Mouse (Mus musculus) neural tube, embryonic 11.5 days (tissue): ENCODE data around the gene Ccp110. TPM values are rescaled to one million over a fixed set of nuclear protein-coding genes. Genes with fewer than 3 reads are reported as not detected.
A peak's percentile ranks its signal among the peaks of the same experiment; 100 is the strongest.

ENCODE experiments used
- ATAC-seq: fragments of 200-750 bp; cut with Nextera tagmentation; 2 replicates; pipeline ENCODE4 v1.8.0; 2017; ENCODE audit warnings: moderate number of reproducible peaks, mild to moderate bottlenecking, moderate TSS enrichment, moderate library complexity; ENCODE audit not compliant: insufficient read depth, low FRiP score, low TSS enrichment
- DNase-seq: peaks from one replicate; pipeline ENCODE4 v3.0.0-alpha.2; 2015; ENCODE audit warnings: low spot score
- H3K27ac ChIP-seq: fragments of 300-500 bp; sonication (generic); 2 replicates; pipeline ENCODE4 v1.5.1; 2014; ENCODE audit warnings: low read depth, mild to moderate bottlenecking, low read length
- H3K27me3 ChIP-seq: fragments of 300-500 bp; sonication (generic); 2 replicates; pipeline ENCODE4 v1.6.1; 2014; ENCODE audit warnings: mild to moderate bottlenecking, low read length, mixed read lengths; ENCODE audit not compliant: control insufficient read depth, insufficient read depth
- H3K36me3 ChIP-seq: fragments of 300-500 bp; sonication (generic); 2 replicates; pipeline ENCODE4 v1.6.1; 2014; ENCODE audit warnings: mild to moderate bottlenecking, low read length, moderate library complexity, mixed read lengths; ENCODE audit not compliant: control insufficient read depth, insufficient read depth
- H3K4me1 ChIP-seq: fragments of 300-500 bp; sonication (generic); 2 replicates; pipeline ENCODE4 v1.6.1; 2014; ENCODE audit warnings: low read length, mixed read lengths; ENCODE audit not compliant: control insufficient read depth, insufficient read depth
- H3K4me2 ChIP-seq: fragments of 300-500 bp; sonication (generic); 2 replicates; pipeline ENCODE4 v1.6.1; 2014; ENCODE audit warnings: low read depth, mild to moderate bottlenecking, moderate library complexity
- H3K4me3 ChIP-seq: fragments of 300-500 bp; sonication (generic); 2 replicates; pipeline ENCODE4 v1.5.1; 2014; ENCODE audit warnings: low read depth, low read length
- H3K9ac ChIP-seq: fragments of 300-500 bp; sonication (generic); 2 replicates; pipeline ENCODE4 v1.6.1; 2014; ENCODE audit warnings: mild to moderate bottlenecking, low read length
- H3K9me3 ChIP-seq: fragments of 300-500 bp; sonication (generic); 2 replicates; pipeline ENCODE4 v1.6.1; 2016; ENCODE audit warnings: low read length; ENCODE audit not compliant: control insufficient read depth
- WGBS: fragments of 180-500 bp; shearing (Covaris S2); extraction: QIAGEN DNeasy Blood & Tissue Kit; methylation state at CpG from one replicate; pipeline ENCODE4 v1.1.7; 2014; 5-methylcytosine and 5-hydroxymethylcytosine counted together
- polyA plus RNA-seq: library from polyadenylated mRNA; unstranded; fragments of >200 nt; fragmentation: Nextera tagmentation; extraction: Ambion mirVana; gene quantifications from 2 replicates; pipeline ENCODE4 v1.2.1, GENCODE M21; 2014

Ccp110 gene
- polyA plus RNA-seq, 1 experiment from 2014 or later = 22.1 TPM

DNA sequence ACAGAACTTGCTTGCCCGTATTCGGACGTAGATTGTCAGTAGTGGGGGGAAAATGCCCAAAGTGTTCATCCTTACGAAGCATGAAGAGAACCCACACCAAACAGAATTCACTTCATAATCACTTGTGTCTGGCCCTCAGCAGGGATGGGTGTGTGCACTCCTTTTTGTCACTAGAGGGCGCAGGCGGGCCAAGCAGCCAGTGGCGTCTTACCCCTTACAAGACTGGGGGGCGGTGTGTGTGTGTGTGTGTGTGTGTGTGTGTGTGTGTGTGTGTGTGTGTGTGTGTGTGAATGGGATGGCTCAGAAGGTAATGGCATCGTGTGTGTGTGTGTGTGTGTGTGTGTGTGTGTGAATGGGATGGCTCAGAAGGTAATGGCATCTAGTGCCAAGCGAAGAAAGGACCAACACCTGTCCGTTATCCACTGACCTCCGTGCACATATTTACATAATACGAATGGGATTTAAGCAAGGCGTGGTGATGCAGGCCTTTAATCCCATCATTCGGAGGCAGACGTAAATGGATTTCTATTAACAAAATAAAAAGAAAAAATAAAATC is 27.7 kb downstream of the Ccp110 start, which contains the start of gene Vps35l:
TSS of gene Vps35l (plus strand) at position 252 of the 557 bp plus-strand sequence.
- Histone ChIP-seq H3K4me2 (peak within 1 kb of the TSS; percentile 73), H3K4me1 (no peaks in the 10 kb centered on the region; the same call in 1 of the 2 replicates), H3K4me3 (peak within 1 kb of the TSS; percentile 72), H3K27ac (0 out of 2 replicates have a peak within 1 kb of the TSS, but pooled peaks have one; percentile 60), H3K9me3 (no peaks in the 10 kb centered on the region), H3K36me3 (peaks cover 5% of the 10 kb centered on the region; the same call in 1 of the 2 replicates), H3K9ac (peak within 1 kb of the TSS; percentile 63), H3K27me3 (no peaks in the 10 kb centered on the region)
- 2% methylated on average over 16 of the region's 16 CpGs for WGBS
- DNase-seq (peak; percentile 85), ATAC-seq (peak; percentile 87)

- 3% methylated on average over 41 of the region's 41 CpGs for WGBS
- peaks cover 5% of the 10 kb centered on the region; the same call in 1 of the 2 replicates for H3K36me3 ChIP-seq
- ATAC-seq (peak; percentile 93), DNase-seq (peak; percentile 98)
- H3K4me3 ChIP-seq = peak overlapping the region; percentile 72
- peak overlapping the region; percentile 63 for H3K9ac ChIP-seq
- H3K9me3 ChIP-seq = no peaks in the 10 kb centered on the region
- H3K27ac ChIP-seq = 0 out of 2 replicates have a peak overlapping the region, but pooled peaks have one; percentile 60
- H3K4me2 ChIP-seq = peak overlapping the region; percentile 73
- H3K4me1 ChIP-seq = no peaks in the 10 kb centered on the region; the same call in 1 of the 2 replicates
- no peaks in the 10 kb centered on the region for H3K27me3 ChIP-seq
Observed at GRCm38 (mm10) chr7:118740532-118741338, 28.4 kb downstream of the Ccp110 start.

GRCm38 (mm10) chr7:118742278-118742677 is 29.9 kb downstream of the Ccp110 start:
- DNase-seq (no peak), ATAC-seq (no peak)
- Histone ChIP-seq H3K36me3 (peaks cover 5% of the 10 kb centered on the region), H3K4me2 (no peak overlapping the region), H3K27me3 (no peaks in the 10 kb centered on the region), H3K4me1 (no peaks in the 10 kb centered on the region; the same call in 1 of the 2 replicates), H3K4me3 (no peak overlapping the region), H3K9me3 (no peaks in the 10 kb centered on the region), H3K9ac (no peak overlapping the region), H3K27ac (no peak overlapping the region)
- 83% methylated on average over 6 of the region's 6 CpGs for WGBS

- H3K9ac ChIP-seq = no peak overlapping the region
- no peak overlapping the region for H3K27ac ChIP-seq
- H3K9me3 ChIP-seq = no peaks in the 10 kb centered on the region
- DNase-seq = no peak
- no peak overlapping the region for H3K4me2 ChIP-seq
- peaks cover 10% of the 10 kb centered on the region for H3K36me3 ChIP-seq
- no peaks in the 10 kb centered on the region; the same call in 1 of the 2 replicates for H3K4me1 ChIP-seq
- 86% methylated on average over 5 of the region's 5 CpGs for WGBS
- no peak overlapping the region for H3K4me3 ChIP-seq
- no peak for ATAC-seq
- no peaks in the 10 kb centered on the region for H3K27me3 ChIP-seq
Observed at GRCm38 (mm10) chr7:118744766-118745165, 32.4 kb downstream of the Ccp110 start.

DNA sequence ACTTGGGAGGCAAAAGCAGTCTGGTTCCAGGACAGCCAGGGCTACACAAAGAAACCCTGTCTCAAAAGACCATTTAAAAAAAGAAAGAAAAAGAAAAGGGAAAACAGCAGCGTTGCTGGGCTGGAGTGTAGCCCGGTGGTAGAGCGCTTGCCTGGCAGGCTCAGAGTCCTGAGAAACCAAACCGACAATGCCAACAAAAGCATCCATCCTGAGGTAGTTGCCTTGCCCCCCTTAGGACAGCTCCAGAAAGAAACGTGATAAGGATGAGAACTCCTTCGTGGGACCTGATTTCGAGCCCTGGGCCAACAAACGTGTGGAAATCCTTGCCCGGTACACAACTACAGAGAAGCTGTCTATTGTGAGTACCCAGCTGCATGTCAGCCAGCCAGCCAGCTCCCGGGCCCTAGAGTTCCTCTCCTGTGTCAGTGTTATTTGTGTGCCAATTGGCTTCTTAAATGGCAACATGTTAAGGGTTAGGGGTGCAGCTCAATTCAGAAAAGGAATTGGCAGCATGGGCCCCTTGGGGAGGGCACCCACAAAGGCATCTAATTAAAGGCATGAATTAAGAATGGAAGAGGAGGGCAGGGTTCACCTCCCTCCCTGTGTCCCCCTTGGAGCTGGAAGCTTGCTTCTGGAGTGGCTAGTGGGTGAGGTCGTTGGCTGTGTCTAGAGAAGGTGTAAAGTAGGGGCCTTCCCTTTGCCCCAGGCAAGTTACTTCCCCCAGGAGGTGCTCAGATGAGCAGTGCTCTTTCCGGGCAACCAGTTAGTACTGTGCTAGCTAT is 35.7 kb downstream of the Ccp110 start:
- Histone ChIP-seq H3K4me2 (no peak overlapping the region), H3K9ac (no peak overlapping the region), H3K36me3 (peaks cover 14% of the 10 kb centered on the region), H3K4me1 (no peaks in the 10 kb centered on the region), H3K4me3 (no peak overlapping the region), H3K27ac (no peak overlapping the region), H3K9me3 (no peaks in the 10 kb centered on the region), H3K27me3 (no peaks in the 10 kb centered on the region)
- DNase-seq = no peak
- ATAC-seq = no peak
- WGBS = 92% methylated on average over 12 of the region's 12 CpGs

DNA sequence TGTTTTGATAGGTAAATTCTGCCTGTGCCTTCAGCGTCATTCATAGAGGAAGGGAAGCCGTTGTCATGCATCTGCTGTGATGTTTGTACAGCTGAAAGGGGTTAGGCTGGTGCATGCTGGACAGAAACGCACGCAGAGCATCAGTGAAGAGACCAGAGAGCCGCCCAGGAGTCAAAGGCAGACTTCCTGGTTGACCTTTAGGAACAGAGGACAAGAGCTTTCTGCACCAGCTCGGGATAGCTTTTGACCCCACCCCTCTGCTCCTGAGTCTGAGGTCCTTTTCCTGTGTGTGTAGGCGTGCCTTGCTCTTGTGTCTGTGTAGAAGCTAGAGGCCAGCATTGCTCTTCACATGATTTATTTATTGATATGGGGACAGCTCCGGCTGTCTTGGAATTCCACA is 37.4 kb downstream of the Ccp110 start:
- H3K27me3 ChIP-seq = no peaks in the 10 kb centered on the region
- H3K4me2 ChIP-seq = no peak overlapping the region
- no peak for DNase-seq
- no peaks in the 10 kb centered on the region for H3K9me3 ChIP-seq
- no peaks in the 10 kb centered on the region for H3K4me1 ChIP-seq
- H3K4me3 ChIP-seq = no peak overlapping the region
- H3K9ac ChIP-seq = no peak overlapping the region
- WGBS = 68% methylated on average over 8 of the region's 8 CpGs
- peaks cover 16% of the 10 kb centered on the region for H3K36me3 ChIP-seq
- ATAC-seq = no peak
- H3K27ac ChIP-seq = no peak overlapping the region

DNA sequence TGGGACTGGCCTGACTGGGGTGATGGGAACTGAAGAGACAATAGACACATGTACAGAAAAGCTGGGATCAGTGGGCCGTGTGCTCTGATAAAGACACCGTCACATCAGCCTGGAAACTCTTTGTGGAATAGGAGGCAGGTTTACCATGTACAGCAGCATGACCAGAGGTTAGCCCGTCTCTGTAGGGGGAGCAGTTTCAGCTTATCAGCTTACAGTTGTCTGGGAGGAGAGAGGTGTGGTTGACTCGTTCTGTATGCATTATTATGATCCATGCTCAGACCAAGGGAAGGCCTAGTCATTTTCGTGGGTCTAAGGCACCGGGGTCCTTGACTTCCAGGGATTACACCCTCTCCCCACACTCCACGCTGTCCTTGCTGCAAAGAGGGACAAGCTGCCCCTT is 39.3 kb downstream of the Ccp110 start:
- Histone ChIP-seq H3K4me1 (no peaks in the 10 kb centered on the region), H3K27me3 (no peaks in the 10 kb centered on the region), H3K4me2 (no peak overlapping the region), H3K4me3 (no peak overlapping the region), H3K9me3 (no peaks in the 10 kb centered on the region), H3K27ac (no peak overlapping the region), H3K9ac (no peak overlapping the region), H3K36me3 (peaks cover 16% of the 10 kb centered on the region)
- 90% methylated on average over 7 of the region's 7 CpGs for WGBS
- ATAC-seq (no peak), DNase-seq (no peak)

DNA sequence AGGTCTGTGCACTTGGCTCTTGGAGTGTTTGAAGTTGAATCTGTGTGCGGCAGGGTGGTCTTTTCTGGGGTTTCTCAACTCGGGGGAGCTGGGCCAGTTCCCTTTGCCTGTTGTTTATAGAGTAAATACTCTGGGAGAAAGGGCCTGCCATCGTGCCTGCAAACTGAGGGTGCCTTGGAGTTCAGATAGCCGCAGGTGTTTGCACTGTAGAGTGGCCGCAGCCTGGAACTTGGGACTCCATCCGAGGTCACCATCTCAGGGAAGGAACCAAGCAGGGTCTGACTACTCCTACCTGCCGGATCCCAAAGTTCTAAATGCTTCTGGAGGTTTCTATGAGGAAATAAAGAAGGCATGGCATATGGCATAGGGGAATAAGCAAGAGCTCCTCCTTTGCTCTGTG is 43.4 kb downstream of the Ccp110 start:
- H3K4me1 ChIP-seq = no peaks in the 10 kb centered on the region
- H3K36me3 ChIP-seq = peaks cover 7% of the 10 kb centered on the region
- no peak overlapping the region for H3K27ac ChIP-seq
- no peak overlapping the region for H3K4me2 ChIP-seq
- H3K9ac ChIP-seq = no peak overlapping the region
- no peaks in the 10 kb centered on the region for H3K9me3 ChIP-seq
- no peak for ATAC-seq
- 77% methylated on average over 7 of the region's 7 CpGs for WGBS
- H3K4me3 ChIP-seq = no peak overlapping the region
- DNase-seq = no peak
- H3K27me3 ChIP-seq = no peaks in the 10 kb centered on the region
